Mouse (Mus musculus): ENCODE measurements at regions not wholly inside any gene's neighbourhood (a gene's known extent, or its start where the extent isn't known, plus 50 kb on each side); places are given as distances from the start of the nearest gene placed in this dataset.

DNA sequence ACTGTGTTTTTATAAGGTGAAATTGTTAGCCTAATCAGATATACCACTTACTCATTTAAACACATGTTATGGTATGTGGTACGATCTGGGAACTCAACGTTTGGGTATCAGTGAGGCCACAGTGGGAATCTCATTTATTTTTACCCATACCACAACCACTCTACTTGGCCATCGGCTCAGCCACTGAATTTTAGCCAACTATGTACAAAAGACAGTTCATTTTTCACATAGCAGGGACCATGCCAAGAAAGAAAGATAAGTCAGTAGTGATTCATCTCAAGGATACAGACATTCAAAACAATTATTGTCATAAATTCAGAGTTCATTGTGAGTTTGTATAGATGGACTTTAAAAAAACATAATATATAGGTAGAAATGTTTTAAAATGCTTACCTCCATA is 634.7 kb upstream of the Adgrl2 start:
- DNase-seq (ENCODE audit: low spot score): no peak

DNA sequence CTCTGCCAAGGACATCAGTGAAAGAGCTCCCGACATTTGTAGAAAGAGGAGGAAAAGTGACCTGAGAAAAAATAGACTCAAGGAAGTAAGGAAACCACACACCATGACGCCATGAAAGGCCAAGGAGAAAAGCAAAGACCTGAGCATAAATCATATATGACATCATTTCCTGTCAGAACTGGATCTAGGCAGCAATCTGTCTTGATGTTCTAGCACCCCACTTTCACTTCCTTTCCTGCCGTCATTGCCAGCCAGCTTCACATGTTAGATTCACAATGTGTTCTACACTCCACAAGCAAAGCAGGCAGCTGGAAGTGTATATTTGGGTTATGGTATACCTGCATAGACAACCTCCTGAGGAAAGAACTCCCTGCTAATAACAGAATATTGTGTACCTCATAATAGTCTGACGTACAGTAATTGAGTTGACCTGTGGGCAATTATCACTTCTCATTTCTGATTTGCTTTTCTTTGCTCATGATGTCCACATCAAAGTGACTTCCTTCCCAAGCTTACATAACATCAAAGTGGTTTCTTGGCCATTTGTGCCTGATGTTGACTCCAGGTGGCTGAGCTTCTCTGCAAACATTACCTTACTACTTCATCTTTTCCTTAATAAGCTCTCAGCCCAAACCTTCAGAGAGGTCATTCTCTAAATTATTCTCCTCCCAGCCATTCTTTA is 633.6 kb upstream of the Adgrl2 start:
- no peak for DNase-seq (ENCODE audit: low spot score)

DNA sequence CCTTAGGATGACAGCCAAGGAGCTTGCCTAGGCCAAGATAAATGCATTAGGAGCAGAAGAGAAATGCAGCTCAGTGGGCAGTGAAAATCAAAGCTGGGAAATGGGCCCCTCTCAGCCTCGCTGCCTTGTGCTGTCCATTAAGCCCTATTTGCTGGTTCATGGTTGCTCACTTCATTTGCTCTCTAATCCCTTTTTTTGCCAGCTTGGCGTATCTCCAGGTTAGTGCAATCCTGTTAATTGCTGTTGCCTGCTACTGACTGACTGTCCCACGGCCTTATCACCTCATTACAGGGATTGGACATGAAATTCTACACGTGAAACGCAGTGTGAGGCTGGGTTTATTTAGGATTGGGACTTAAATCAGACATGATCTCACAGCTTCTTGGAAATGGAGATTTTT is 613.5 kb upstream of the Adgrl2 start:
- DNase-seq (ENCODE audit: low spot score): no peak

DNA sequence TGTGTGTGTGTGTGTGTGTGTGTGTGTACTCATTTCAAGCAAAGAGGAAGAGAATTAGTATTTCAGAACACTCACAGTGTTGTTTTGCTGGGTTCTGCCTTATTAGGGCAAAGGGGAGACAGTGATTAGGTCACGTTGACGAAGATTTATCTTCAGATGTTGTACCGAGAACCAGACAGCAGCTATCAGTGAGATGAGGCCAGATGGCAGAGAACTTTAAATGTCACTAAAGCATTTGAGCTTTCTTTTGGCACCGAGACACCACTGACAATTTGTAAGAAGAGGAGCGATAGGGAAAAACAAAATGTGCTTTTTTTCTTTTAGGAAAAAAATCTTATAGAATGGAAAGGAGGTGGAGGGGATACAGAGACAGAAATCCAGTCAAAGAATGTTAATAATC is 610.9 kb upstream of the Adgrl2 start:
- no peak for DNase-seq (ENCODE audit: low spot score)

DNA sequence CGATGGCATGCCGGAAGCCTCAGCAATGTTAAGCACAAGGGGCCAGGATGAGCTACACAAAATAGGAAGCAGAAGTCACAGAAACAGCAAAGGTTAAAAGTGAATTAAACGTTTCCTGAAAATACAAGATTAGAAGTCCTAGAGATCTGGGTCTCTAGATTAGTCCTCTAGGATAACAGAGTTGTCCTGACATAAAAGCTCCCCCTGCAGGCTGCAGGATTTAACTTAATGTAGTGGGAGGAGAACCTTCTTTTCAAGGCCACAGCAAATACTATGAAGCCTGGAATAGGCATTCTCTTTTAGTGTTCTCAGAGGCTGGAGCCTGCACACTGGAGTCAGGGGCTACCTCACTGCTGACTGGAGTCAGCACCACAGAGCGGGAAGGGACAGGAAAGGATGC is 604.1 kb upstream of the Adgrl2 start:
- DNase-seq (ENCODE audit: low spot score): no peak

DNA sequence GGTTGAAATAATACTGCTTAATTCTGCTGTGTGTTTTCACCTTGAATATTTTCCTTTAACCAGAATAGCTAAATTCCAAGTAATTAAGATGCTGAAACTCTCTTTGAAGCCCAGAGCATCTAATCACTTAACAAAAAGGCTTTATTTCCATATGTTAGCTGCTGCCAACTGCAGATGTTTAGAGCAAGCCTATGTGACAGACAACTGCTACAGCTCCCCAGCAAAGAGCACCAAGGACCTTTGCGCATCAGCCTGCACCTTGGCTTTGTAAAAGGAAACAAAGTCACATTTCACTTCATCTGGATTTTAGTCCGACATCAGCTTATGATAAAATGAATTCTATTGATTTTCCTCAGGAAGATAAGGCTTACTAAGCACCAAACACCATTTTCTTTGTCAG is 595.4 kb upstream of the Adgrl2 start:
- DNase-seq (ENCODE audit: low spot score): no peak

DNA sequence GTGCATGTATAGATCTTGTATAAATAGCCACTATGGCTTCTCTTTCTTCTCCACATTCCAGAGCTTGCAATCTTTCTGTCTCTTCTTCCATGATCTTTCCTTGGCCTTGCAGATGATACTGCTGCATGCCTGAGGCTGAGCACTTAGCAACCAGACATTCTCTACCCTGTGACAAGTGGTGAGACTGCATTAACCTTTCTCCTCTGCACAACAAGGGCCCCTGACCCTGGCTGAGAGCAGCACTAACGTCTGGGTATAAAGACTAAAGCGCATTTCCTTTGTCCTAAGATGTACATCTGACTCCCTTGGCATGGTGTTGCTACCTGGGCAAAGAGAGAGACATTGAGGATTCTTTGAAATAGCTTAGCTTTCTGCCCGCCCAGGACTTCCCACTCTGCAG is 590.8 kb upstream of the Adgrl2 start:
- no peak for DNase-seq (ENCODE audit: low spot score)

DNA sequence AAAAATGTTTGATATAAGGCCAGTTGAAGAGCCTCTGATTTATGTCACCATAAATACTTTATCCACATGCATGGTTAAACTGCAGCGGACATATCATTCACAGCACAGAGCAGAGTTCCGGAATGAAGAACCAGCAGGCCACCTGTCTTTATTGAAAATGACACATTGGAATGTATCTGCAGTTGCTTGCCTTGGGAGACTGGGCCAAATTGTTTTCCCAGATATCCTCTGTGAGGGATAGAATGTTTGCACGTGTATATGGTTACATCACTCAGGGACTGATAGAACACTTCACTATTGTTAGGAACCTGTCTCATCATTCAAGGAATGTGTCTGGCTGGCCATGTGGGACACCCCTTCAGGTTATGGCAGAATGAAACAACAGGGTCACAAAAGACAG is 585.3 kb upstream of the Adgrl2 start:
- DNase-seq (ENCODE audit: low spot score): no peak

DNA sequence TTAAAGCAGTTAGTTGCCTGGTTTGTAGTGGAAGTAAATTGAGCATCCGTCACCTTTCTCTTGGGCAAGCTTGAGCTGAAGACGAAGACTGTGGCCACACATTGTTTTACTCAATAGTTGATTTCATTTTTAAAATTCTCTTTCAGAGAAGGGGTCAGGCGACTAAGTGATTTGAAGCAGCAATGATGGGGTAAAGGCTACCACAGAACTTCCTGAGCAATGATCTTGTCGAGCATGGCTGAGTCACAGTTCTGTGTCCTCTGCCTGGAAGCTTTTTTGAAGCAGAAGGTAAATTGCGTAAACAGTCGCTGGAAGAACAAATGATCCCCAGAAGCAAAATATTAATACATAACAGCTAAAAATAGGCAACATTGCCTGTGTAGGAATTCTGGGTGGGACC is 576.5 kb upstream of the Adgrl2 start:
- DNase-seq (ENCODE audit: low spot score): no peak

DNA sequence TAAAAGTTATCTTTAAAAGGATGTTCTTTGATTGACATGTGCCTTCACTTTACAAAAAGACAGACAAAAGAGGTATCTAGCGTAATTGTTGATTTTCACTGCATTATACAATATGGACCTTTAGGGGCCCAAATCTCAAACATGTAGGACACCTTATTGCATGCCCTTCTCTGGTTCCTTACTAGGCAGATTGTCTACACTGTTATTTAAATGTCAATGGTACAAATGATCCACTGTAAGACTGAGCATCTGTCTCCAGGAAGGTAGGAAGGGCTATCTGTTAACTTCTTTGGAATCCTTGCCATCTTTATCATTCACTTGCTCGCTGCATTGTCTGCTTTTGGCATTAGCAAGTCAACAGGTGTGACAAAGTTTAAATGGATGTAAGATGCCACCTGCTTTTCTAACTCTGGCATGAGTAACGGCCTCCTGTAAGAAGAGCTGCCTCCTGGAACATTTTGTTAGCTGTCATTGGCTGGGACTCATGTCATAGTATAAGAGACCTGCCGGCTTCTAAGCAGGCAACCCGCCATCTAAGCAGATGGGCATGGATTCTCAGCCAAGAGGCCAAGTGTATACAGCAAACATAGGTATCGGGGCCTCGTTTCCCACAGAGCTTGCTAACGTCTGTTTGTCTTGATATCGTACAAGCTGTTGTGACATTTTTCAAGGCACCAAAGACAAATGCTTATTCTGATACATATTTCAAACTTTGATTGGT is 560.0 kb upstream of the Adgrl2 start:
- DNase-seq (ENCODE audit: low spot score): no peak

DNA sequence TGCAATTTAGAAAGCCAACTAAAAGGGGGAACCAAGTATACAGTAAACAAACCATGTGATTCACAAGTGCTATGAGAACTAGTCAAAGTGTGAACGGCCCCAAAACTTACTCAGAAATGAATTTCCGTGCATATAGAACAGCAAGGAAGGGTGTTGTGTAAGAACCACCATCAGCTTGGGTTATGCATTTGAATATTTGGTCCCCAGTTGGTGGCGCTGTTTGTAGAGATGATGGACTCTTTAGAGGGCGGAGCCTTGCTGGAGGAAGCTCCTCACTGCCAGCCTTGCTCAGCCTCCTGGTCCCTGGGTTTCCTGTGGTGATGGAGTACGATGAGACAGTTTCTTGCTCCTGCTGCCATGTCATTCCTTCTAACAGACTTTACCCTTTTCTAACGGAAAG is 556.7 kb upstream of the Adgrl2 start:
- DNase-seq (ENCODE audit: low spot score): no peak

DNA sequence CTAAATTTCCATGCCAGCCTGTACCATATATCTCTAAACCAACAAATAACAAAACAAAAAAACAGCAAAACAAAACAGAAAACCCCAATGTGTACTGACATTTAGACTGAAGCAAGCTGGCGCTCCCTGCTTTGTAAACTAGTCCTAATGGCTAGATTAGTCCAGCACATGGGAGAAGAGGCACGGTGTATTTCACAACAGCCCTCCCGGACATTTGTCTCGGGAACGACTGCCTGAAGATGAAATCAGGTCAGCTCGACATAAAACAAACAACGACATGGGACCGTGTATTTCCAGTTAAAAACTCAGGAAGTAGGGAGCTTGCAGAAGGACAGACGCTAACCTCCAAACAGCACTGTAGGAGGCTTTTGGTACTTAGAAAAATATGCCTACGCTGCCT is 555.9 kb upstream of the Adgrl2 start:
- DNase-seq (ENCODE audit: low spot score): no peak

DNA sequence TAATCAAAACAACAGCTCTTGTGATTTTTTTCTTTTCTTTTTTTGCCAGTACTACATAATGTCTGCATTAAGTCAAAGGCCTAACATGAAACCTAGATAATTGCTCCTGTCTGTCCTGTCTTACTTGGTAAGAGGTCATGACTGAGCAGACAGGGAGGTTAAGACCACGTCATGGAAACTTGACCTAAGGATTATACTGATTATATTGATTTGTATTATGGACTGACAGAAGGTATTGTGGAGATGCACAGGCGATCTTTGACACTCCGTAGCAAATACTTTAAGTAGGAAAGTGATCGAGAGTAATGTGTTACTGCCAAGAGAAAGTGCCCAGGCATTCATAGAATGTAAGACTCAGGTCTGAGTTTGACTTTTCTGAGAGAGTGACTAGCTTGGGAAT is 543.8 kb upstream of the Adgrl2 start:
- no peak for DNase-seq (ENCODE audit: low spot score)

DNA sequence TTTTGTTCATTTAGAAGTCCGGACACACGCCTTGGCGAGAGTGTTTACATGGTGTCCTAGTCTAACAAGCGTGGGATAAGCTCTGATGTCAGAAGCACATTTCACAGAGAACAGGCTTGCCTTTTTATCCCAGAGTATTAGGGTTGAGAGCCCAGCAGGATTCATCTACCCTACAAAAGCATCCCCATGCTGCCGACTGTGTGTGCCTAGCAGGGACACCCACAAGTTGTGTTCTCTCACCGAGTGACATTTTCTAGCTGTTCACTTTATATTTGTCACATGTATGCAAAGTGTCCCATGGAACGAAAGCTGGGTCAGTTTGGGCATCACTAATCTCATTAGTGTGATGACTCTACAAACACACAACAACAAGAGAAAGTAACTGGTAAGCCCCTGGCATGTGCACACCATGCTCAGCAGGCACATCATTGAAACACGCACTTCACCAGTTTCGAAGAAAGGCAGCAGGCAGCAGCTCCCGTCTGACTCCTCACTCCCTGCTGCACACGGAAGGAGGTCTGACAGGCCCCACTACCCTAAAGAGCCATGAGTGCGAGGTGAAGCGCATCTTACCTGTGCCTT is 539.8 kb upstream of the Adgrl2 start:
- no peak for DNase-seq (ENCODE audit: low spot score)

DNA sequence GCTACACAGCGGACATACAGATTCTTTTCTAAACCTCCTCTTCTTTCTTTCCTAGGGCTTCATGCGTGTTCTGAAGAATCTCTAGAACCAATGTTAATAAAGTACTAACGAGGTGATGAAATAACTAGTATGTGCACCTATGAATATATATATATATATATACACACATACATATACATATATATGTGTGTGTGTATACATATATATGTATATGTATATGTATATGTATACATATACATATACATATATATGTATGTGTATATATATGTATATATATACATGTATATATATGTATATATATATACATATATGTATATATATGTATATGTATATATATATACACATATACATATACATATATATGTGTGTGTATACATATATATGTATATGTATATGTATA is 536.2 kb upstream of the Adgrl2 start:
- DNase-seq (ENCODE audit: low spot score): no peak

DNA sequence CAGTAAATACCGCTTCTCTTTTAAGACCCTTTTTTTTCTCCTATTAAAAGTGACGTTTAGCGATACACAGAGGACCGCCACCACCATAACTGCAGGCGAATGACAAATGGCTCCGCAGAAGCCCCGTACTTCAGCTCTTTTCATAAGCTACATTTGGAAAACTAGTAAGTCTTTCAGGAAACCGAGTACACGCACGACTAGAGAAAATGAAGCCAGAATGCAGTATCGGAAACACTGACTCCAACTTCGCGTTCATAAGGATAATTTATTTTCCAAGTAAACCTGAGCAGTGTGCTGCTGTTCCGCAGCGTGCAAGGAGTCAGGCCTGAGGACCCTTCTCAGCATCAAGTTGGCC is 529.2 kb upstream of the Adgrl2 start:
- DNase-seq (ENCODE audit: low spot score): no peak

DNA sequence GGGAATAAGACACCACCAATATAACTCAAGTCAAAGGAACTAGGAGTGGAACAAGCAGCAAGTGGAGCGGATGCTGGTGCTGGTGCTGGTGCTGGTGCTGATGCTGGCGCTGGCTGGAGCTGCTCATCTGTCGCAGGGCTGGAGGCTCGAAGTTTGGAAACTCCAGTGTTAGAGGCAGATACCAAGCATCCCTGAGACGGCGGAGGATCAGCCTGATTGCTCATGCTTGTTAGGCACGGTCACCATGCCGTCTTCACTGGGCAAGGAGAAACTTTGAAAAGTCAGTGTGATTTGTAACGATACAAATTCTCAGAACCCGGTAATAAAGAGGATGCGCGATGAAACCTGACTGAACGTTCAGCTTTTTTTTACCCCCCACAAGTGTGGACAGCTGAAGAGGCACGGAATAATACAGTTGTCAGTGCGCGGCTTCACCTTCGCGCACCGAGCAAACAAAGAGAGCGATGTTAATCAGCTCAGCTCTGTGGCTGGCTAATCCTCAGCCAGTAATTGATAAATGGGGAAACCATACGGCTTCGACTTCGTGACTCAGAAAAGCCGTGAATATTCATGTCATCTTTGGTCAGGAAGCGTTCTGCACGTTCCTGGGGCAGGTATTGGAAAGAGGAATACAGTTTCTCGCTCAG is 528.7 kb upstream of the Adgrl2 start:
- DNase-seq (ENCODE audit: low spot score): no peak

DNA sequence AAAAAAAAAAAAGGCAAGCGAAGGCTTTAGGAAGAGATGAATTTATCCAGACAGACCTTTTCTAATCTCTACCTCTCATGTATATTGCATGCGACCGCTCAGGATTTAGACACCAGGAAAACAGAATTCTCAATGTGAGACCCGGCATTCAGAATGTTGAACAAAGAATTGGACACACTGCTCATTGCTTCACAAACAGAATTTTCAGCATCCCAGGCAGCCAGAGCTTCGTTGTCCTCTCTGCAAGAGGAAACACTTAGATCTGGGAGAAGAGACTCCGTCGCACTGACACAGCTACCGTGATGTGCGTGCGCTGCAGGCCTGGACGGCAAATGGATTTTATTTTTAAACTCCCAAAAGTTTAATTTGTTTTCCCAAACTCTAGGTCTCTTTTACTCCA is 527.2 kb upstream of the Adgrl2 start:
- no peak for DNase-seq (ENCODE audit: low spot score)

DNA sequence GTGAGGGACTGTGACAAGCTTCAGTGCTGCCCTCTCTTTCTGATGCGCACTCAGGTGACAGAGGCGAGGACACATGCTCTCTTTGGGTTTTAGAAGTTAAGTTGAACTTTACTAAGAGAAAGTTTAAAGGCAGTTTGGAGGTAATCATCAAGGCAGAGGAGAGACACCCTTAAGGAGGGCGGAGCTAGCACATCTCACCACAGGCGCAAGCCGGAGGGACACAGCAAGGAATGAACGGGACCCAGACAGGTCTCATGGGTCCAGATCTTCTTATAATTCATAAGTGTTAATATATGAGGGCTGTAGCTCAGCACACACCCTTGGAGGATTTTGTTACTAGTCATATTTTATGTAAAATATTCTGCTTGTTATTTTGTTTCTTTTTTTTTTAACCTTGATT is 518.8 kb upstream of the Adgrl2 start:
- DNase-seq (ENCODE audit: low spot score): no peak

DNA sequence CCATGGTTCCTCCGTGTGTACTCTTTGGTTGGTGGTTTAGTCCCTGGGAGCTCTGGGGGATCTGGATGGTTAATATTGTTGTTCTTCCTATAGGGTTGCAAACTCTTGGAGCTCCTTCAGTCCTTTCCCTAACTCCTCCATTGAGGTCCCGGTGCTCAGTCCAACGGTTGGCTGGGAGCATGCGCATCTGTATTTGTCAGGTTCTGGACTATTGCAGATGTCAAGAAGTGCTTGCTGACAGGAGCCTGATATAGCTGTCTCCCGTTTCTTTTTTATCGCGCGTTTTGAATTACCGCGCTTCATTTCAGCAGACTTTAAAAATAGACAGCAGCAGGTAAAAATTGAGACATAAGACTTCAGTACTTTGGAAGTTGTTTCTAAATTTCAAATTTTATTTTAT is 518.3 kb upstream of the Adgrl2 start:
- no peak for DNase-seq (ENCODE audit: low spot score)

DNA sequence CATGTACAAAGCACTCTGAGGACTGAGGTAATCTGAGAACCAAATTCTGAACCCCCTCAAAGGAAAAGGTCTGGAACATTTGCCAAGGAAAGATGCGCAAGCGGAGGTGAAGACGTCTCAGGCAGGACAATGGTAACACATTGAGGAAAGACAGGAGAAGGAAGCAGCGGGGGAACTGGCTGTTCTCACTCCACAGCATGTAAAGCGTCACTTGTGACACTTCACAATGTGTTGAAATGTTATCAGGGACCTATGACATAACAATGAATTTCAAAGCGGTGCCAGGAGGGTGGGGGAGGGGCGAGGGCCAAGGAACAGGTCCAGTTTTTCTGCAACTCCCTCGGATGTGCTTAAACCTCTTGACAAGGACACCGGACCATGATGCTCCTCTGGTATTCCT is 515.3 kb upstream of the Adgrl2 start:
- no peak for DNase-seq (ENCODE audit: low spot score)

DNA sequence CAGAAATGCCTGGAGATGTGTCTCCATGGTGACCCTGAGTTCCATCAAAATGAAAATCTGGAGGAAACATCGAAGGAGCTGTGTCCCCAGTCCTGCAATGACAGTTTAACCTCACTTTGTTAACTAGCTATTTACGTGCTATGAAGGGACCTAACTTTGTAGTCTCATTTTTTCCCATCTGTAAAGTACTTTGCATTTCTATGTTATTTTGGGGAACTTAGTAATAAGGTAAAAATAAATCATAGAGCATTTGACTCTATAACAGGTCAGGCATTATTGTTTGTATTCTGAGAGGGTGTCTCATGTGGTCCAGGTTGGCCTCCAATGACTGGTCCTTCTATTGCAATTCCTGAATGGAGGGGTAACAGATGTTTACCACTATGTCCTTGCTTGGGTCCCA is 513.6 kb upstream of the Adgrl2 start:
- no peak for DNase-seq (ENCODE audit: low spot score)

DNA sequence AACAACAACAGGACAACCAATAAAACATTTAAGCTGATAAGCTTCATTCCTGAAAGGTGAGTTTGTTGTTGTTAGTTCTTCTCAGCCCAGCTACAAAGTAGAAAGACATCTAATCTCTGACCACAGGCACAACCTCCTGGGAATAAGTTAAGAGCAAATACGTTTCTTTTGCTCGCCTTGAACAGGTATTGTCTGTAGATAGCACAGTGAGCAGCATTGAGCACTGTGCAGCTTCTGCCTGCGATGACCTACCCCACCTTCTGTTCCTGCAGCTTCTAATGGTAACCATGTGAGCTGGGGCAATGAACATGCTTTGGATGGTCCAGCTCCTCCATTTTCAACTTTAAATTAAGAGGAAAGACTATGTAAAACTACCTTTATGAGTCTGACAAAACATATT is 509.8 kb upstream of the Adgrl2 start:
- no peak for DNase-seq (ENCODE audit: low spot score)

All from ovary, postnatal 10 days (tissue).